Mouse (Mus musculus): ENCODE data around the gene Fcrlb. TPM values are rescaled to one million over a fixed set of nuclear protein-coding genes. Genes with fewer than 3 reads are reported as not detected.

The Fcrlb gene
- total RNA-seq, 2 experiments from 2014 or later = 0.35 TPM; not detected in 1

GRCm38 (mm10) chr1:170871402-170871801 is 41.3 kb downstream of the Fcrlb start:
- DNase-seq (ENCODE audit: low spot score in 2 of 2) = no peak

GRCm38 (mm10) chr1:170868905-170869283 is 43.8 kb downstream of the Fcrlb start:
- DNase-seq (ENCODE audit: low spot score in 2 of 2) = no peak

- peak; percentile 53 to 88 for DNase-seq (ENCODE audit: low spot score in 2 of 2)
These were observed 44.4 kb downstream of the Fcrlb start for GRCm38 (mm10) chr1:170868107-170868904.

- DNase-seq (ENCODE audit: low spot score in 2 of 2) = peak; percentile 96
These were observed 45.0 kb downstream of the Fcrlb start, which contains the start of gene Atf6 for GRCm38 (mm10) chr1:170867691-170868105. Atf6 (minus strand) TSS chr1:170867771.

GRCm38 (mm10) chr1:170866992-170867690 is 45.6 kb downstream of the Fcrlb start:
- DNase-seq (ENCODE audit: low spot score in 2 of 2) = no peak

- no peak for DNase-seq (ENCODE audit: low spot score in 2 of 2)
These were observed 47.3 kb downstream of the Fcrlb start for GRCm38 (mm10) chr1:170865406-170865805.

GRCm38 (mm10) chr1:170864754-170865153 is 48.0 kb downstream of the Fcrlb start:
- no peak for DNase-seq (ENCODE audit: low spot score in 2 of 2)

GRCm38 (mm10) chr1:170864234-170864633 is 48.5 kb downstream of the Fcrlb start:
- DNase-seq (ENCODE audit: low spot score in 2 of 2) = no peak

- no peak for DNase-seq (ENCODE audit: low spot score in 2 of 2)
These were observed 49.7 kb downstream of the Fcrlb start for GRCm38 (mm10) chr1:170863033-170863432.

GRCm38 (mm10) chr1:170862435-170862717 is 50.4 kb downstream of the Fcrlb start:
- DNase-seq (ENCODE audit: low spot score in 2 of 2) = no peak

GRCm38 (mm10) chr1:170861671-170862434 is 50.9 kb downstream of the Fcrlb start:
- DNase-seq (ENCODE audit: low spot score in 2 of 2) = no peak

- no peak for DNase-seq (ENCODE audit: low spot score in 2 of 2)
These were observed 53.9 kb downstream of the Fcrlb start for GRCm38 (mm10) chr1:170858872-170859271.

GRCm38 (mm10) chr1:170857369-170857768 is 55.4 kb downstream of the Fcrlb start:
- DNase-seq (ENCODE audit: low spot score in 2 of 2) = peak in 1 of 2 experiments; percentile 64

Other genes with a start within 250 kb of the Fcrlb start
- 10 to 100 TPM; 34.3 to 35.5 TPM for gene Atf6, start 45.2 kb downstream of the Fcrlb start, total RNA-seq (2021)
- 1 to 10 TPM in 1 of 2 experiments, under 1 TPM in 1; 0.85 to 1.1 TPM for gene Gm26620, start 27.9 kb downstream of the Fcrlb start, total RNA-seq (2021)
- gene Dusp12, start 27.4 kb downstream of the Fcrlb start, total RNA-seq (2021) = 10 to 100 TPM; 12.5 to 18.2 TPM
- under 1 TPM in 1 of 2 experiments, not detected in 1; 0.67 TPM for gene Fcrla, start 14.6 kb upstream of the Fcrlb start, total RNA-seq (2021)
- gene Fcgr2b, start 63.6 kb upstream of the Fcrlb start, total RNA-seq (2021) = 1 to 10 TPM; 3.6 to 3.8 TPM
- gene Fcgr4, start 106.0 kb upstream of the Fcrlb start, total RNA-seq (2021) = not detected
- gene Fcgr3, start 152.0 kb upstream of the Fcrlb start, total RNA-seq (2021) = 10 to 100 TPM; 10.2 to 11.6 TPM
- gene Cfap126, start 201.0 kb upstream of the Fcrlb start, total RNA-seq (2021) = 1 to 10 TPM; 1.8 to 3.9 TPM
- gene Sdhc, start 237.7 kb upstream of the Fcrlb start, total RNA-seq (2021) = 100 to 1,000 TPM; 196 to 214 TPM
- gene Mpz, start 237.8 kb upstream of the Fcrlb start, total RNA-seq (2021) = not detected

All from layer of hippocampus, postnatal 14 days (tissue).